Comparison of ENCODE assay signal across 9 mouse cellular contexts in the genomic region with DNA sequence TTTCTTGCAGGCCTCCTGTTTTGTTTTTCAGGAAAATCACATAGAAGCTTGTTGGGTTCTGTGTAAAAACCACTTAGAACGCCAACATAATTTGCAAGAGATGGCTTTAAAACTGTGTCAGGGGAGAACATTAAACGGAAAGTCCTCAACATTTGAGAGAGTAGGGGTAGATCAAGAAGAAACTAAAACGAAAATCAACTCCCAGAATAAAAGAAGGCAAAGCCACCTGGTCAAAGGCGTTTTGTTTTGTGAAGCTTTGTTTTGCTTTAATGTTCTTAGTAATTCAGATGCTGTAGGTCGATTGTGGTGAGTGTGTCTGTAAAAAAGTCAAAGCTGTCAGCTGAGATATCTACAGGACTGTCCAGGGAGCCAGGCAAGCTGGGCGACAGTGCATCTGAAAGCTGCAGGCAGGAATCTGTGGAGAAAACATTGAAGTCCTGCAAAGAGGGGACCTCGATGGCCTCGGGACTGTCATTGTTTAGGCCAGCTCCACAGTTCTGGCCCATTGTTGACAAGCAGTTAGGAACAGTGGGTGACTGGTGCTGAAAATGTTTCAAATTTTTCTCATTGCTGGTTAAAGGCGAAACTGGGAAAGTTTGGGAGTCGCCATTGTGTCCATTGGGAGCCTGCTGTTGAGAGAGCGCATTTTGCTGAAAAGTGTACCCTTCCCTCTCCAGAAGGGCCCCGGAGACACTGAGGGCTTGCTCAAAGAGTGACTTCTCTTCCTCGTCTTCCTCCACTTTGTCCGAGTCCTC. TPM values are rescaled to one million over a fixed set of nuclear protein-coding genes. Genes with fewer than 3 reads are reported as not detected.
A peak's percentile ranks its signal among the peaks of the same experiment; 100 is the strongest.
DNase-seq lines count a peak whose midpoint lies in the region; ATAC-seq and TF ChIP-seq lines count a peak whose summit lies in the region.
"Had no signal": no experiment of that assay in that cellular context is flagged by ENCODE, and none has a peak within 500 bp of the region (broad histone marks: within the 10 kb centered on the region; RNA-seq: fewer than 3 reads in every experiment).

No protein-coding gene starts in this region.

- peaks cover 4 to 15% of the 10 kb centered on the region in 2 experiments; a peak in 3 of 4 replicates for H3K4me1 ChIP-seq in heart, embryonic 14.5 days (ENCODE audit: control insufficient read depth in 2 of 2, insufficient read depth in 2 of 2, low read length in 2 of 2)
- H3K4me1 ChIP-seq in embryonic fibroblast, embryonic 13.5 days (ENCODE audit: control insufficient read depth, insufficient read depth, low read length), result 0 out of 2 replicates have a peak, but pooled peaks cover 2% of the 10 kb centered on the region
- H3K4me1 ChIP-seq in limb, embryonic 15.5 days, result peaks cover 49% of the 10 kb centered on the region

- TF ChIP-seq CTCF in embryonic fibroblast, embryonic 13.5 days (IDR thresholded peaks at IDR 0.05; ENCODE audit: borderline replicate concordance, insufficient read depth, low read length), result no peak

- peak overlapping the region in 1 of 2 experiments; percentile 33; a peak in 1 of 4 replicates for H3K4me3 ChIP-seq in heart, embryonic 14.5 days (ENCODE audit: control insufficient read depth in 1 of 2, insufficient read depth in 1 of 2, low read depth in 1 of 2, low read length in 2 of 2)
- H3K4me3 ChIP-seq in embryonic fibroblast, embryonic 13.5 days (ENCODE audit: insufficient read depth, low read length), result peak overlapping the region; percentile 47
- peak overlapping the region; percentile 9; the same call in 1 of the 2 replicates for H3K4me3 ChIP-seq in limb, embryonic 15.5 days

- peak overlapping the region; percentile 48 for H3K4me2 ChIP-seq in heart, embryonic 14.5 days (ENCODE audit: low read length)
- 0 out of 2 replicates have a peak overlapping the region, but pooled peaks have one; percentile 7 for H3K4me2 ChIP-seq in limb, embryonic 15.5 days

- no peaks in the 10 kb centered on the region for H3K36me3 ChIP-seq in heart, embryonic 14.5 days (ENCODE audit: control insufficient read depth, insufficient read depth, low read length)
- no peaks in the 10 kb centered on the region for H3K36me3 ChIP-seq in limb, embryonic 15.5 days

- H3K9me3 ChIP-seq in heart, embryonic 14.5 days (ENCODE audit: control insufficient read depth, low read length), result no peaks in the 10 kb centered on the region
- H3K9me3 ChIP-seq in limb, embryonic 15.5 days, result no peaks in the 10 kb centered on the region

- no peak overlapping the region for H3K27ac ChIP-seq in heart, embryonic 14.5 days (replicated peaks in 1 of 2; ENCODE audit: control insufficient read depth in 1 of 2, insufficient read depth in 1 of 2, low read depth in 2 of 2, low read length in 2 of 2)
- H3K27ac ChIP-seq in embryonic fibroblast, embryonic 13.5 days (ENCODE audit: insufficient read depth, low read length), result peak overlapping the region; percentile 79
- H3K27ac ChIP-seq in limb, embryonic 15.5 days, result no peak overlapping the region

- WGBS in heart, embryonic 14.5 days, result 16% methylated on average over 14 of the region's 14 CpGs
- WGBS in limb, embryonic 15.5 days, result 63% methylated on average over 14 of the region's 14 CpGs

- peaks cover 100% of the 10 kb centered on the region for H3K27me3 ChIP-seq in heart, embryonic 14.5 days (ENCODE audit: control insufficient read depth, insufficient read depth, low read length)
- H3K27me3 ChIP-seq in limb, embryonic 15.5 days, result peaks cover 80% of the 10 kb centered on the region

- no peak for DNase-seq in heart, postnatal 4 days
- DNase-seq in adipocyte (ENCODE audit: low spot score), result peak; percentile 73
- DNase-seq in thymus, postnatal 25 days, result no peak
- no peak for DNase-seq in right cerebral cortex, postnatal 25 days
- DNase-seq: left cerebral cortex, postnatal 4 days had no signal

- TF ChIP-seq POLR2A in embryonic fibroblast, embryonic 13.5 days (IDR thresholded peaks at IDR 0.05; ENCODE audit: low read depth, low read length), result no peak

- H3K9ac ChIP-seq in heart, embryonic 14.5 days (ENCODE audit: low read length), result peak overlapping the region; percentile 21; the same call in 1 of the 2 replicates
- no peak overlapping the region for H3K9ac ChIP-seq in limb, embryonic 15.5 days

- ATAC-seq in heart, embryonic 14.5 days (ENCODE audit: insufficient number of reproducible peaks, insufficient read depth, low FRiP score, low read depth), result no peak
- no peak for ATAC-seq in limb, embryonic 15.5 days (ENCODE audit: insufficient number of reproducible peaks, low FRiP score, low TSS enrichment, low read depth)
- ATAC-seq in inflammation-experienced regulatory T-cells, adult 6 months, result no peak

RNA-seq across cellular contexts. Expression of gene Hoxa2, which starts 1.8 kb away (rescaled TPM):
- 0.51 and 0.66 TPM in 2 replicates for polyA plus RNA-seq in heart, embryonic 14.5 days (2014; fragmentation: Nextera tagmentation; extraction: Ambion mirVana)
- under 1 TPM; 0.60 to 0.68 TPM for total RNA-seq in heart, postnatal 4 days (2021)
- polyA plus RNA-seq in embryonic fibroblast, embryonic 13.5 days (2011; ENCODE audit: insufficient read length, low read depth, missing spikeins), result 4.3 and 4.8 TPM in 2 replicates
- polyA plus RNA-seq in limb, embryonic 15.5 days (2015; fragmentation: Nextera tagmentation; extraction: Ambion mirVana), result 0.59 and 0.76 TPM in 2 replicates
- not detected for polyA plus RNA-seq in inflammation-experienced regulatory T-cells, adult 6 months (2017; shearing (Covaris generic))
- total RNA-seq: left cerebral cortex, postnatal 4 days had no signal

RNA-seq across cellular contexts. Expression of gene Hoxa1, which starts 4.7 kb away (rescaled TPM):
- polyA plus RNA-seq in heart, embryonic 14.5 days (2014; fragmentation: Nextera tagmentation; extraction: Ambion mirVana), result 0.75 and 0.82 TPM in 2 replicates
- under 1 TPM; 0.19 to 0.23 TPM for total RNA-seq in heart, postnatal 4 days (2021)
- 2.4 and 3.0 TPM in 2 replicates for polyA plus RNA-seq in embryonic fibroblast, embryonic 13.5 days (2011; ENCODE audit: insufficient read length, low read depth, missing spikeins)
- 0.52 and 0.68 TPM in 2 replicates for polyA plus RNA-seq in limb, embryonic 15.5 days (2015; fragmentation: Nextera tagmentation; extraction: Ambion mirVana)
- polyA plus RNA-seq in inflammation-experienced regulatory T-cells, adult 6 months (2017; shearing (Covaris generic)), result not detected
- total RNA-seq: left cerebral cortex, postnatal 4 days had no signal

RNA-seq across cellular contexts. Expression of gene 5730596B20Rik, which starts 14.5 kb away (rescaled TPM):
- not detected in 2 replicates for polyA plus RNA-seq in heart, embryonic 14.5 days (2014; fragmentation: Nextera tagmentation; extraction: Ambion mirVana)
- total RNA-seq in heart, postnatal 4 days (2021), result under 1 TPM; 0.20 to 0.29 TPM
- 0.23 TPM in 1 of 2 replicates, not detected in the other for polyA plus RNA-seq in embryonic fibroblast, embryonic 13.5 days (2011; ENCODE audit: insufficient read length, low read depth, missing spikeins)
- polyA plus RNA-seq in limb, embryonic 15.5 days (2015; fragmentation: Nextera tagmentation; extraction: Ambion mirVana), result 0.10 and 0.26 TPM in 2 replicates
- not detected for polyA plus RNA-seq in inflammation-experienced regulatory T-cells, adult 6 months (2017; shearing (Covaris generic))
- total RNA-seq: left cerebral cortex, postnatal 4 days had no signal

RNA-seq across cellular contexts. Expression of gene Hoxa4, which starts 28.8 kb away (rescaled TPM):
- polyA plus RNA-seq in heart, embryonic 14.5 days (2014; fragmentation: Nextera tagmentation; extraction: Ambion mirVana), result 0.32 and 0.36 TPM in 2 replicates
- total RNA-seq in heart, postnatal 4 days (2021), result under 1 TPM; 0.71 to 0.86 TPM
- polyA plus RNA-seq in embryonic fibroblast, embryonic 13.5 days (2011; ENCODE audit: insufficient read length, low read depth, missing spikeins), result 3.0 and 4.2 TPM in 2 replicates
- 0.52 and 0.63 TPM in 2 replicates for polyA plus RNA-seq in limb, embryonic 15.5 days (2015; fragmentation: Nextera tagmentation; extraction: Ambion mirVana)
- not detected for polyA plus RNA-seq in inflammation-experienced regulatory T-cells, adult 6 months (2017; shearing (Covaris generic))
- total RNA-seq: left cerebral cortex, postnatal 4 days had no signal

RNA-seq across cellular contexts. Expression of gene Hoxa5, which starts 41.6 kb away (rescaled TPM):
- polyA plus RNA-seq in heart, embryonic 14.5 days (2014; fragmentation: Nextera tagmentation; extraction: Ambion mirVana), result 0.31 and 1.3 TPM in 2 replicates
- 1 to 10 TPM; 1.3 to 1.5 TPM for total RNA-seq in heart, postnatal 4 days (2021)
- polyA plus RNA-seq in embryonic fibroblast, embryonic 13.5 days (2011; ENCODE audit: insufficient read length, low read depth, missing spikeins), result 11.9 and 18.6 TPM in 2 replicates
- polyA plus RNA-seq in limb, embryonic 15.5 days (2015; fragmentation: Nextera tagmentation; extraction: Ambion mirVana), result 1.7 and 2.1 TPM in 2 replicates
- polyA plus RNA-seq in inflammation-experienced regulatory T-cells, adult 6 months (2017; shearing (Covaris generic)), result not detected
- total RNA-seq: left cerebral cortex, postnatal 4 days had no signal
